Comparison of ENCODE assay signal across 20 mouse cellular contexts in the genomic region with DNA sequence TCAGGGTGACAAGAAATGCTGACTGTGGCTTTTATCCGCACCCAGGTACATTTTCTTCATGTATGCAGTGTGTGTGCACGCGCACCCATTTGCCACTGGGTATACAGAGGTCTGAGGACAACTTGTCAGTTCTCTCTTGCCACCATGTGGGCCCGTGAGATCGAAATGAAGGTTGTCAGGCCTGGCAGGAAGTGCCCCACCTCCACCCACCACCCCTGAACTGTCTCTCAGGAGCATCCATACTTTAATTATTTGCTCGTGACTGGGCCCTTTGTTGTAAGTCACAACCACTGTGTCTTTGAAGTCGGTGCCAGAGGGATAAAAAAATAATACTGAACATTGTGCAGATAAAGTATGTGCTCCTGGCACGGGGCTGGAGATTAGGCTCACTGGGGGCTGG. TPM values are rescaled to one million over a fixed set of nuclear protein-coding genes. Genes with fewer than 3 reads are reported as not detected.
DNase-seq lines count a peak whose midpoint lies in the region; ATAC-seq and TF ChIP-seq lines count a peak whose summit lies in the region.
"Had no signal": no experiment of that assay in that cellular context is flagged by ENCODE, and none has a peak within 500 bp of the region (broad histone marks: within the 10 kb centered on the region; RNA-seq: fewer than 3 reads in every experiment).

No protein-coding gene starts in this region.

- H3K4me1 ChIP-seq in intestine, embryonic 16.5 days (ENCODE audit: control insufficient read depth, insufficient read depth, low read length) = peaks cover 17% of the 10 kb centered on the region
- H3K4me1 ChIP-seq in intestine, postnatal 0 days (replicated peaks; ENCODE audit: control insufficient read depth, insufficient read depth, low read length) = 0 out of 2 replicates have a peak, but pooled peaks cover 5% of the 10 kb centered on the region
- H3K4me1 ChIP-seq: hindbrain, embryonic 15.5 days had no signal

- no peak for ATAC-seq in intestine, embryonic 16.5 days
- ATAC-seq in intestine, postnatal 0 days = no peak
- ATAC-seq: forebrain, embryonic 14.5 days had no signal

- H3K27me3 ChIP-seq in intestine, embryonic 16.5 days (replicated peaks; ENCODE audit: control insufficient read depth, insufficient read depth, low read length) = no peaks in the 10 kb centered on the region
- no peaks in the 10 kb centered on the region for H3K27me3 ChIP-seq in intestine, postnatal 0 days (replicated peaks; ENCODE audit: control insufficient read depth, insufficient read depth, low read length)
- H3K27me3 ChIP-seq: embryonic facial prominence, embryonic 15.5 days; hindbrain, embryonic 15.5 days had no signal

- 70% methylated on average over 8 of the region's 8 CpGs for WGBS in intestine, embryonic 16.5 days
- WGBS in intestine, postnatal 0 days = 70% methylated on average over 8 of the region's 8 CpGs
- 77% methylated on average over 8 of the region's 8 CpGs for WGBS in macrophage (ENCODE audit: missing documents)

- H3K9me3 ChIP-seq in intestine, embryonic 16.5 days (ENCODE audit: control insufficient read depth, low read length) = no peaks in the 10 kb centered on the region
- H3K9me3 ChIP-seq in intestine, postnatal 0 days (ENCODE audit: control insufficient read depth) = no peaks in the 10 kb centered on the region
- H3K9me3 ChIP-seq: embryonic facial prominence, embryonic 15.5 days; forebrain, embryonic 10.5 days; hindbrain, embryonic 10.5 days; hindbrain, embryonic 15.5 days had no signal

- H3K4me2 ChIP-seq in intestine, embryonic 16.5 days (ENCODE audit: low read depth, low read length) = no peak overlapping the region
- H3K4me2 ChIP-seq in intestine, postnatal 0 days (replicated peaks; ENCODE audit: low read depth) = no peak overlapping the region
- H3K4me2 ChIP-seq: embryonic facial prominence, embryonic 15.5 days; heart, embryonic 11.5 days; hindbrain, embryonic 15.5 days had no signal

- H3K79me2 ChIP-seq in macrophage (ENCODE audit: inconsistent target) = peaks cover 25% of the 10 kb centered on the region

- H3K4me3 ChIP-seq in intestine, embryonic 16.5 days (ENCODE audit: low read length) = no peak overlapping the region
- no peak overlapping the region for H3K4me3 ChIP-seq in intestine, postnatal 0 days (ENCODE audit: low read depth, low read length)
- no peak overlapping the region for H3K4me3 ChIP-seq in macrophage (ENCODE audit: inconsistent target)
- H3K4me3 ChIP-seq: embryonic facial prominence, embryonic 15.5 days; erythroblast, embryonic 14.5 days; forebrain, embryonic 10.5 days; heart, adult 2 months; hindbrain, embryonic 10.5 days; hindbrain, embryonic 15.5 days had no signal

- H3K27ac ChIP-seq in intestine, embryonic 16.5 days (ENCODE audit: low read length) = no peak overlapping the region
- no peak overlapping the region for H3K27ac ChIP-seq in intestine, postnatal 0 days (ENCODE audit: low read depth, low read length)
- H3K27ac ChIP-seq in macrophage = 0 out of 2 replicates have a peak overlapping the region, but pooled peaks have one; percentile 7
- H3K27ac ChIP-seq: embryonic facial prominence, embryonic 15.5 days; forebrain, embryonic 10.5 days; heart, adult 2 months; hindbrain, embryonic 10.5 days; hindbrain, embryonic 15.5 days had no signal

- H3K36me3 ChIP-seq in intestine, embryonic 16.5 days (ENCODE audit: control insufficient read depth, insufficient read depth, low read length) = peaks cover 1% of the 10 kb centered on the region; the same call in 1 of the 2 replicates
- peaks cover 39% of the 10 kb centered on the region for H3K36me3 ChIP-seq in intestine, postnatal 0 days (ENCODE audit: control insufficient read depth, insufficient read depth)
- peaks cover 58% of the 10 kb centered on the region for H3K36me3 ChIP-seq in macrophage (ENCODE audit: inconsistent target)
- H3K36me3 ChIP-seq: embryonic facial prominence, embryonic 15.5 days; forebrain, embryonic 10.5 days; hindbrain, embryonic 10.5 days; hindbrain, embryonic 15.5 days had no signal

- no peak for TF ChIP-seq CTCF in intestine, postnatal 0 days (IDR thresholded peaks at IDR 0.05; ENCODE audit: low read depth)

- H3K9ac ChIP-seq in intestine, embryonic 16.5 days (ENCODE audit: low read depth, low read length) = 0 out of 2 replicates have a peak overlapping the region, but pooled peaks have one; percentile 10
- H3K9ac ChIP-seq in intestine, postnatal 0 days (ENCODE audit: low read depth, low read length) = no peak overlapping the region
- H3K9ac ChIP-seq: embryonic facial prominence, embryonic 15.5 days; hindbrain, embryonic 15.5 days had no signal

- peak; percentile 30 for DNase-seq in Muller cell, postnatal 12 days (ENCODE audit: inconsistent ontology term)
- DNase-seq in layer of hippocampus, postnatal 36 days = no peak
- no peak for DNase-seq in left cerebral cortex, adult 8-10 months (ENCODE audit: low spot score in 2 of 2)
- DNase-seq: adrenal gland, adult 8-10 months; cerebellum, adult 11 months; cerebellum, adult 8-10 months; cerebellum, postnatal 36 days; gastrocnemius, postnatal 14 days; heart, adult 2 months; kidney, adult 18-20 months had no signal

RNA-seq across cellular contexts. Expression of gene Trim14, which starts 14.5 kb away (rescaled TPM):
- polyA plus RNA-seq in intestine, embryonic 16.5 days (2015; fragmentation: Nextera tagmentation; extraction: Ambion mirVana) = 14.8 and 15.2 TPM in 2 replicates
- polyA plus RNA-seq in intestine, postnatal 0 days (2015; fragmentation: Nextera tagmentation; extraction: Ambion mirVana) = 14.1 and 15.7 TPM in 2 replicates
- 100 to 1,000 TPM in 20 of 26 experiments, 10 to 100 TPM in 6; 40.3 to 320 (median 186) TPM for total RNA-seq in macrophage (2018; cell fraction: chromatin; rRNA removed)
- total RNA-seq in macrophage (2018; cell fraction: cytosol; rRNA removed) = 100 to 1,000 TPM in 14 of 26 experiments, 10 to 100 TPM in 12; 40.9 to 189 (median 109) TPM
- total RNA-seq in macrophage (2018; cell fraction: nucleus; rRNA removed) = 100 to 1,000 TPM in 20 of 26 experiments, 10 to 100 TPM in 6; 47.0 to 265 (median 151) TPM
- polyA plus RNA-seq in macrophage (2018) = 89.8 to 107 TPM (median 90.1 TPM) in 3 replicates
- total RNA-seq in layer of hippocampus, postnatal 36 days (2021) = 1 to 10 TPM in 1 of 2 experiments, under 1 TPM in 1; 0.88 to 1.1 TPM
- 1 to 10 TPM in 3 of 4 experiments, under 1 TPM in 1; 0.91 to 2.4 (median 1.7) TPM for total RNA-seq in left cerebral cortex, adult 8-10 months (2022)

RNA-seq across cellular contexts. Expression of gene Coro2a, which starts 51.6 kb away (rescaled TPM):
- polyA plus RNA-seq in intestine, embryonic 16.5 days (2015; fragmentation: Nextera tagmentation; extraction: Ambion mirVana) = 99.8 and 112 TPM in 2 replicates
- polyA plus RNA-seq in intestine, postnatal 0 days (2015; fragmentation: Nextera tagmentation; extraction: Ambion mirVana) = 53.0 and 59.7 TPM in 2 replicates
- total RNA-seq in macrophage (2018; cell fraction: chromatin; rRNA removed) = 100 to 1,000 TPM in 16 of 26 experiments, 10 to 100 TPM in 10; 19.8 to 277 (median 119) TPM
- total RNA-seq in macrophage (2018; cell fraction: cytosol; rRNA removed) = 10 to 100 TPM; 44.6 to 93.4 (median 63.3) TPM
- 100 to 1,000 TPM in 9 of 26 experiments, 10 to 100 TPM in 17; 29.9 to 258 (median 87.1) TPM for total RNA-seq in macrophage (2018; cell fraction: nucleus; rRNA removed)
- 34.5 to 36.9 TPM (median 35.4 TPM) in 3 replicates for polyA plus RNA-seq in macrophage (2018)
- 10 to 100 TPM; 16.0 to 17.0 TPM for total RNA-seq in layer of hippocampus, postnatal 36 days (2021)
- 10 to 100 TPM; 23.3 to 26.7 (median 24.3) TPM for total RNA-seq in left cerebral cortex, adult 8-10 months (2022)
